Mouse (Mus musculus) brain, embryonic 14.5 days (tissue): ENCODE data around the gene Ddx28.
"Not testable (repeated sequence)": the region's sequence is repeated elsewhere in the genome, so short reads cannot be mapped to it uniquely, and the experiment has no call there.

Experiments
- CTCF ChIP-seq: fragments of 200-500 bp; IDR thresholded peaks from 2 replicates; pipeline ENCODE4 v1.5.1; 2012; ENCODE audit warnings: inconsistent platforms, mild to moderate bottlenecking, moderate library complexity, borderline replicate concordance; ENCODE audit not compliant: insufficient read depth, insufficient read length; ENCODE audit errors: extremely low read depth
- POLR2A ChIP-seq: fragments of 200-500 bp; IDR thresholded peaks from 2 replicates; pipeline ENCODE4 v1.6.1; 2012; ENCODE audit warnings: mild to moderate bottlenecking, inconsistent platforms, borderline replicate concordance; ENCODE audit not compliant: poor library complexity, insufficient read depth, insufficient read length, severe bottlenecking; ENCODE audit errors: extremely low read depth

GRCm38 (mm10) chr8:105983406-105983805 is 28.3 kb downstream of the Ddx28 start:
- not testable (repeated sequence) for TF ChIP-seq POLR2A, CTCF
